Mouse (Mus musculus): ENCODE data around the gene Gm44790.
"Not testable (repeated sequence)": the region's sequence is repeated elsewhere in the genome, so short reads cannot be mapped to it uniquely, and the experiment has no call there.

Gene Gm44790

GRCm38 (mm10) chr6:86426358-86426757 lies at the start of gene Gm44790:
Gene Gm44790, plus strand, starts transcription at chr6:86426658.
- DNase-seq (ENCODE audit: extremely low spot score), result no peak

GRCm38 (mm10) chr6:86378341-86378740 lies 48.1 kb upstream of the Gm44790 start:
- no peak for DNase-seq (ENCODE audit: extremely low spot score)

GRCm38 (mm10) chr6:86380112-86380511 lies 46.3 kb upstream of the Gm44790 start:
- DNase-seq (ENCODE audit: extremely low spot score), result not testable (repeated sequence)

- no peak for DNase-seq (ENCODE audit: extremely low spot score)
These were observed 43.9 kb upstream of the Gm44790 start for GRCm38 (mm10) chr6:86382551-86382950.

GRCm38 (mm10) chr6:86383370-86383769 lies 43.1 kb upstream of the Gm44790 start:
- no peak for DNase-seq (ENCODE audit: extremely low spot score)

- no peak for DNase-seq (ENCODE audit: extremely low spot score)
These were observed 41.8 kb upstream of the Gm44790 start for GRCm38 (mm10) chr6:86384692-86385091.

GRCm38 (mm10) chr6:86385362-86386104 lies 40.9 kb upstream of the Gm44790 start:
- DNase-seq (ENCODE audit: extremely low spot score), result no peak

- DNase-seq (ENCODE audit: extremely low spot score), result no peak
These were observed 39.1 kb upstream of the Gm44790 start for GRCm38 (mm10) chr6:86387313-86387712.

- no peak for DNase-seq (ENCODE audit: extremely low spot score)
These were observed 38.0 kb upstream of the Gm44790 start for GRCm38 (mm10) chr6:86388461-86388860.

GRCm38 (mm10) chr6:86391326-86391725 lies 35.1 kb upstream of the Gm44790 start:
- DNase-seq (ENCODE audit: extremely low spot score), result no peak

GRCm38 (mm10) chr6:86393187-86393586 lies 33.3 kb upstream of the Gm44790 start:
- DNase-seq (ENCODE audit: extremely low spot score), result no peak

- no peak for DNase-seq (ENCODE audit: extremely low spot score)
These were observed 32.3 kb upstream of the Gm44790 start for GRCm38 (mm10) chr6:86394078-86394720.

GRCm38 (mm10) chr6:86395021-86395420 lies 31.4 kb upstream of the Gm44790 start:
- DNase-seq (ENCODE audit: extremely low spot score), result no peak

- DNase-seq (ENCODE audit: extremely low spot score), result no peak
These were observed 30.5 kb upstream of the Gm44790 start for GRCm38 (mm10) chr6:86395969-86396368.

GRCm38 (mm10) chr6:86396581-86397256 lies 29.7 kb upstream of the Gm44790 start, which contains the start of gene Pcyox1:
Gene Pcyox1, minus strand, starts transcription at chr6:86397154.
- peak; percentile 93 for DNase-seq (ENCODE audit: extremely low spot score)

GRCm38 (mm10) chr6:86397257-86397980 lies 29.0 kb upstream of the Gm44790 start:
- DNase-seq (ENCODE audit: extremely low spot score), result no peak

- DNase-seq (ENCODE audit: extremely low spot score), result no peak
These were observed 27.5 kb upstream of the Gm44790 start for GRCm38 (mm10) chr6:86398986-86399385.

- DNase-seq (ENCODE audit: extremely low spot score), result no peak
These were observed 26.5 kb upstream of the Gm44790 start for GRCm38 (mm10) chr6:86399995-86400394.

GRCm38 (mm10) chr6:86400972-86401371 lies 25.5 kb upstream of the Gm44790 start:
- DNase-seq (ENCODE audit: extremely low spot score), result peak; percentile 72

- no peak for DNase-seq (ENCODE audit: extremely low spot score)
These were observed 23.5 kb upstream of the Gm44790 start for GRCm38 (mm10) chr6:86402681-86403607.

GRCm38 (mm10) chr6:86403728-86404099 lies 22.7 kb upstream of the Gm44790 start:
- peak; percentile 94 for DNase-seq (ENCODE audit: extremely low spot score)

All from embryo, embryonic 9.5 days (tissue).